In the genomic region with DNA sequence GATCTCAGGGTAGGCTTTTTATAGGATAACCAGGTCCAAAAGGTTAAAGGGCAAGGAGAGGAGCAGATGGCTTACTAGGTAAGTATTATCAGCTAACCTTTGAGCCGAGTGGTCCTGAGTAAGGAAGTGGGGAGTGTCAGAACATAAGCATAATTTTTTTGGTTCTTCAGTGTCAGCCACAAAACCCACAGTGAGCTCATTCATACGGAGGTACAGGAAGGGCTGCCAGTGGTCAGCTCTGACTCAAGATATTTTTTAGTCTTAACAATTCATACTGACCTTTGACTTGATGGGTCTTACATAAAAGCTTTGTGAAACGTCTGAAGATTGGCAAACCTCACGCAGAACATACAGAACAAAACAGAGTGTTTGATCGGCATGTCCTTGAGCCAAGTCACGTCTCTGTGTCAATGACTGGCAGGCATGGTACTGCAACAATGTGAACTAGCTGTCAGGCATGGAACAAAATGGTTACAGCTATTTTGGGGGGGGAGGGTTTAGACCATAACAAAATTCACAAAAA, we compare ENCODE assay signal across 24 mouse cellular contexts. TPM values are rescaled to one million over a fixed set of nuclear protein-coding genes. Genes with fewer than 3 reads are reported as not detected.
DNase-seq lines count a peak whose midpoint lies in the region; ATAC-seq and TF ChIP-seq lines count a peak whose summit lies in the region.
"Had no signal": no experiment of that assay in that cellular context is flagged by ENCODE, and none has a peak within 500 bp of the region (broad histone marks: within the 10 kb centered on the region; RNA-seq: fewer than 3 reads in every experiment).

No protein-coding gene starts in this region.

- DNase-seq in liver, adult 2 months (ENCODE audit: extremely low read depth, low read depth, low spot score), result peak; percentile 76
- DNase-seq in liver, embryonic 11.5 days (ENCODE audit: low spot score), result no peak
- peak; percentile 94 for DNase-seq in 416B (ENCODE audit: low read depth)
- peak; percentile 43 for DNase-seq in fat pad, adult 2 months (ENCODE audit: extremely low read depth, low read depth, low spot score)
- DNase-seq in natural killer cell, adult 2 months (ENCODE audit: low spot score in 2 of 2), result peak; percentile 24 to 59
- DNase-seq in spleen, postnatal 10 days (ENCODE audit: low spot score in 2 of 2), result no peak
- DNase-seq in embryo, embryonic 9.5 days (ENCODE audit: extremely low spot score), result no peak
- DNase-seq: adrenal gland, postnatal 14 days; cerebellum, adult 2 months; cerebellum, postnatal 36 days; embryo, embryonic 11 days; gastrocnemius, postnatal 25 days; heart, adult 2 months; kidney, adult 2 months; layer of hippocampus, adult 9-11 months; liver; lung, embryonic 14.5 days; right cerebral cortex, postnatal 14 days had no signal

- WGBS in liver, adult 2 months, result 18% methylated on average over 6 of the region's 6 CpGs
- WGBS in liver, embryonic 11.5 days, result 62% methylated on average over 6 of the region's 6 CpGs

- ATAC-seq in liver, embryonic 11.5 days (replicated peaks; ENCODE audit: low FRiP score), result no peak
- ATAC-seq: forebrain, embryonic 15.5 days had no signal

- H3K36me3 ChIP-seq in liver, adult 2 months (ENCODE audit: control insufficient read depth, insufficient read depth, low read length), result no peaks in the 10 kb centered on the region
- no peaks in the 10 kb centered on the region for H3K36me3 ChIP-seq in liver, embryonic 11.5 days (ENCODE audit: control insufficient read depth, insufficient read depth, low read length)
- H3K36me3 ChIP-seq: forebrain, embryonic 15.5 days; hindbrain, embryonic 13.5 days; limb, embryonic 10.5 days; midbrain, embryonic 10.5 days had no signal

- no peak overlapping the region for H3K4me3 ChIP-seq in liver, adult 2 months (ENCODE audit: insufficient read depth, low read depth, low read length)
- no peak overlapping the region for H3K4me3 ChIP-seq in liver, embryonic 11.5 days (ENCODE audit: low read depth, low read length)
- H3K4me3 ChIP-seq: forebrain, embryonic 15.5 days; heart, adult 2 months; hindbrain, embryonic 13.5 days; limb, embryonic 10.5 days; midbrain, embryonic 10.5 days had no signal

- no peak overlapping the region for H3K27ac ChIP-seq in liver, adult 2 months (replicated peaks; ENCODE audit: insufficient read depth, low read depth, low read length)
- no peak overlapping the region for H3K27ac ChIP-seq in liver, embryonic 11.5 days (ENCODE audit: low read depth, low read length)
- H3K27ac ChIP-seq: forebrain, embryonic 15.5 days; heart, adult 2 months; hindbrain, embryonic 13.5 days; kidney, postnatal 0 days; limb, embryonic 10.5 days; macrophage; midbrain, embryonic 10.5 days had no signal

- TF ChIP-seq POLR2A in liver, adult 2 months (IDR thresholded peaks at IDR 0.05; ENCODE audit: extremely low read depth, insufficient read depth, low read length), result no peak

- no peak overlapping the region for H3K9ac ChIP-seq in liver, adult 2 months (ENCODE audit: low read depth, low read length)
- H3K9ac ChIP-seq in liver, embryonic 11.5 days (ENCODE audit: low read depth, low read length), result no peak overlapping the region
- H3K9ac ChIP-seq: forebrain, embryonic 15.5 days; hindbrain, embryonic 13.5 days; lung, embryonic 14.5 days had no signal

- TF ChIP-seq CTCF in liver, adult 2 months (IDR thresholded peaks at IDR 0.05; ENCODE audit: low read depth, low read length), result no peak

- no peaks in the 10 kb centered on the region for H3K9me3 ChIP-seq in liver, embryonic 11.5 days (ENCODE audit: control insufficient read depth, low read length)
- H3K9me3 ChIP-seq: forebrain, embryonic 15.5 days; hindbrain, embryonic 13.5 days; limb, embryonic 10.5 days had no signal

- H3K4me1 ChIP-seq in liver, adult 2 months (ENCODE audit: control insufficient read depth, insufficient read depth, low read length), result peaks cover 12% of the 10 kb centered on the region
- H3K4me1 ChIP-seq in liver, embryonic 11.5 days (replicated peaks; ENCODE audit: control insufficient read depth, insufficient read depth, low read length), result no peaks in the 10 kb centered on the region
- H3K4me1 ChIP-seq: forebrain, embryonic 15.5 days; hindbrain, embryonic 13.5 days; limb, embryonic 10.5 days; midbrain, embryonic 10.5 days had no signal

- H3K27me3 ChIP-seq in liver, adult 2 months (ENCODE audit: control insufficient read depth, insufficient read depth, low read length), result no peaks in the 10 kb centered on the region
- no peaks in the 10 kb centered on the region for H3K27me3 ChIP-seq in liver, embryonic 11.5 days (replicated peaks; ENCODE audit: control insufficient read depth, insufficient read depth, low read length)
- H3K27me3 ChIP-seq: forebrain, embryonic 15.5 days; hindbrain, embryonic 13.5 days had no signal

- no peak overlapping the region for H3K4me2 ChIP-seq in liver, embryonic 11.5 days
- H3K4me2 ChIP-seq: forebrain, embryonic 15.5 days; hindbrain, embryonic 13.5 days; lung, embryonic 14.5 days had no signal

- no peaks in the 10 kb centered on the region for H3K79me2 ChIP-seq in liver, adult 2 months (ENCODE audit: control insufficient read depth, insufficient read depth, low read length)

RNA-seq across cellular contexts. Expression of gene Rusc2, which starts 31.7 kb away (rescaled TPM):
- 14.2 and 15.9 TPM in 2 replicates for total RNA-seq in liver, adult 2 months (2014; rRNA removed)
- 17.2 and 17.5 TPM in 2 replicates for polyA plus RNA-seq in liver, adult 2 months (2012; rRNA removed)
- polyA plus RNA-seq in liver, embryonic 11.5 days (2014; fragmentation: Nextera tagmentation; extraction: Ambion mirVana), result 1.4 and 2.0 TPM in 2 replicates

Comparison
In these comparisons a context has a peak if more than half of its experiments do, and no peak if none do; other contexts are left out.
1. DNase-seq: peak in liver, adult 2 months (single experiment), 416B (single experiment), fat pad, adult 2 months (single experiment) and natural killer cell, adult 2 months (2 of 2); none in liver, embryonic 11.5 days (single experiment), spleen, postnatal 10 days (0 of 2) and embryo, embryonic 9.5 days (single experiment).